ENCODE assay signal across 17 mouse cellular contexts in genomic region chr12:31215003-31215402, GRCm38 (mm10). TPM values are rescaled to one million over a fixed set of nuclear protein-coding genes. Genes with fewer than 3 reads are reported as not detected.
"Had no signal": no experiment of that assay in that cellular context is flagged by ENCODE, and none has a peak within 500 bp of the region (broad histone marks: within the 10 kb centered on the region; RNA-seq: fewer than 3 reads in every experiment).

No protein-coding gene starts in this region.

- H3K4me2 ChIP-seq: limb, embryonic 12.5 days; liver, embryonic 12.5 days; lung, embryonic 14.5 days; midbrain, embryonic 11.5 days; midbrain, embryonic 15.5 days; neural tube, embryonic 12.5 days; stomach, embryonic 15.5 days had no signal

- DNase-seq: kidney, adult 8-10 months; kidney, postnatal 25 days; lung, embryonic 14.5 days; lung, postnatal 10 days; lung, postnatal 4 days; spleen, adult 18-20 months; thymus, postnatal 36 days had no signal

- H3K4me1 ChIP-seq: liver, embryonic 12.5 days; neural tube, embryonic 12.5 days had no signal

- H3K27me3 ChIP-seq: limb, embryonic 12.5 days; liver, embryonic 12.5 days; midbrain, embryonic 15.5 days; neural tube, embryonic 12.5 days; stomach, embryonic 15.5 days had no signal

- H3K9me3 ChIP-seq: limb, embryonic 12.5 days; liver, embryonic 12.5 days; midbrain, embryonic 15.5 days; neural tube, embryonic 12.5 days; stomach, embryonic 15.5 days had no signal

- H3K4me3 ChIP-seq: left cerebral cortex, adult 2 months; limb, embryonic 12.5 days; liver, embryonic 12.5 days; midbrain, embryonic 15.5 days; neural tube, embryonic 12.5 days; stomach, embryonic 15.5 days had no signal

- H3K36me3 ChIP-seq: limb, embryonic 12.5 days; liver, embryonic 12.5 days; midbrain, embryonic 15.5 days; neural tube, embryonic 12.5 days; stomach, embryonic 15.5 days had no signal

- H3K27ac ChIP-seq: left cerebral cortex, adult 2 months; limb, embryonic 12.5 days; liver, embryonic 12.5 days; midbrain, embryonic 15.5 days; neural tube, embryonic 12.5 days had no signal

- H3K9ac ChIP-seq: limb, embryonic 12.5 days; liver, embryonic 12.5 days; lung, embryonic 14.5 days; midbrain, embryonic 15.5 days; neural tube, embryonic 12.5 days; stomach, embryonic 15.5 days had no signal

- ATAC-seq: intestine, postnatal 0 days; liver, embryonic 12.5 days; midbrain, embryonic 15.5 days had no signal

RNA-seq across cellular contexts. Expression of gene Gm6993, which starts 25.6 kb away (rescaled TPM):
- polyA plus RNA-seq: intestine, postnatal 0 days; limb, embryonic 12.5 days; liver, embryonic 12.5 days; liver, embryonic 16.5 days; lung, embryonic 14.5 days; midbrain, embryonic 11.5 days; midbrain, embryonic 15.5 days; neural tube, embryonic 12.5 days; stomach, embryonic 15.5 days; thymus, postnatal 0 days had no signal
